Mouse (Mus musculus) layer of hippocampus, adult 9-10 months (tissue): ENCODE measurements around the gene Tollip.
"Not testable (repeated sequence)": the region's sequence is repeated elsewhere in the genome, so short reads cannot be mapped to it uniquely, and the experiment has no call there.

Source experiments
- DNase-seq: peaks from one replicate; pipeline ENCODE4 v3.0.0; 2022; ENCODE audit warnings: low spot score

Tollip gene

DNA sequence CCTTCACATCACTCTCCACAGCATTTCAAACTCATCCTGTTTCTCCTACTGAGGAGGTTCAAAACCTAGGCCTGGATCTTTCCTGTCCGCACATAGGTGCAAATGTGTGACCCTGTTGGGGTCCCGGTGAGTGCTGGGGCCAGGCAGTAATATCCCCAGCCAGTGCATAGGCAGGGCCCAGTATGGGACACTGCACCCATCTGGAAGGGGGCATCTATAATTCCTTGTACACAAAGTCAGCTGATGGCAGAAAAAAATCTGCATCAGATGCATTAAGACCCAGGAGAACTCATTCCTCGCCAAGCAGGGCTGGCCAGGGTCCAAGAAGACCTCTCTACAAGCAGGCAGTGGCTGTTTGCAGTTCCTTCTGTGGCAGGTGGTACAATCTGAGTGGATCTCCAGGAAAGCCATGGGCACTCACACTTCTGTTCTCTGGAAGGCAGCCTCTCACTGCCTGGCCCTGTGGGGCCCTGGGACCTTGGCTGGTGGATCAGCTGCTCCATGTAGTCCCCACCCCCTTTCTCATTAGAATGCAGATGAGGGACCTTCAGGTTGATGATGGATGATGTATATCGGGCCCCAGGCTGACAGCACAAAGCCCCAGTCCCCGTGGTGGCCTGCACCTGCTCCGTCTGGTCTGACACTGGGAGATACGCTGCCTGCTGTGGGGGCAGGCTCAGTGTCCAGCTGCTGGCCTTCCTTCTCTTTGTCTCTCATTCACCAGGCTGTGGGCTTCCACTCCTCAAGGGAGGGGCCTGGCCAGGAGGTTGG is 16.0 kb upstream of the Tollip start:
- no peak for DNase-seq

DNA sequence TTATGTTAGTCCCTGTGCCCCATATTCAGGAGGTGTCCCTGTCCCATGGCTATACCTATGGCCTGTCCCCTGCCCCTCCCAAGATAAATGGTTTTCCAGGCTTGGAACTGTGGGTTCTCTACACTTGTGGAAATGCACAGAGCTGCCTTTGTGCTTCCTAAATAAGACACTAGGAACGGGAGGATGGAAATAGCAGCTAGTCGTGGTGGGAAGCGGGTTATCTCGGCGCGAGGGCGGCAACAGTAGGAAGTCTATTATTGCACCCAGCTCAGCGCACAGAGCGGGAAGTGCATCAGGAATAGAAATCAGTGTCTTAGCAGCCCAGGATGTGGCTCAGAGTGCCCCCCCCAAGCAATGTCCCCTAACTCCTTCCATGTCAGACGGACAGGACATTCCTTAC is 10.3 kb upstream of the Tollip start:
- DNase-seq: no peak

DNA sequence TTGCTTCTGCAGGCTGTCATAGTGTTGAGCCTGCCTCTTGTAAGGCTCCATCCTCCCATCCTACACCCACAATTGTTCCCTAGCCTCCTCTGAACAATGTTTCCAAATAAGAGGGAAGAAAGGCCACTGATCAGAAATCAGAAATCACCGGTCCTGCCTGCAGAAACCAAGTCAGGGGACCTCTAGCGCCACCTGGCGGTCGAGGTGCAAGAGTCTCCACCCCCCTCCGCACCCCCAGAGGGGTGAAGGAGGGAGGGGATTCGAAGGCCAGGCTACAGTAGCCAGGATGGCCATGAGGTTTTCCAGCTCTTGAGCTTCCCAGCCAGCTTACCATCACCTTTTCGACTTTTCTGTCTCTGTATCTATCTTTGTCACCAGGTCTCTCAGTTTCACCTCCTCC is 6.6 kb upstream of the Tollip start:
- DNase-seq: no peak

DNA sequence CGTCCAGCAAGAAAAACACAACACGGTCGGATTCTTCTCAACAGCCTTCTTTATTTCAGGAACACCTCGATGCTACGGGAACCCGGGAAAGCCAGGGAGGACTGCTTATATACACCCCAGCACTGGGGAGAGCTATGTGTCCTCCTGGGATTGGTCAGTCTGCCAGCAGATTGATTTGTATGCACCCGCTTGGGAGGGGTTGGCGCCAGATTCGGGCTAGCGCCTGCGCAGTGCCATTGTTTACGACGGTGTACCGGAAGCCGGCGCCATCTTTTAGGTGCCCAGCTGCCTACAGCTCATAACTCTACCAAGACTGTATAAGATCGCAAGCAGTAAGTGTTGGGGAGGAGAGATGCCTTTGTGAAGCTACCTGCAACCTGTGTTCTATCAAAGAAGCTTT is 5.8 kb upstream of the Tollip start:
- not testable (repeated sequence) for DNase-seq

DNA sequence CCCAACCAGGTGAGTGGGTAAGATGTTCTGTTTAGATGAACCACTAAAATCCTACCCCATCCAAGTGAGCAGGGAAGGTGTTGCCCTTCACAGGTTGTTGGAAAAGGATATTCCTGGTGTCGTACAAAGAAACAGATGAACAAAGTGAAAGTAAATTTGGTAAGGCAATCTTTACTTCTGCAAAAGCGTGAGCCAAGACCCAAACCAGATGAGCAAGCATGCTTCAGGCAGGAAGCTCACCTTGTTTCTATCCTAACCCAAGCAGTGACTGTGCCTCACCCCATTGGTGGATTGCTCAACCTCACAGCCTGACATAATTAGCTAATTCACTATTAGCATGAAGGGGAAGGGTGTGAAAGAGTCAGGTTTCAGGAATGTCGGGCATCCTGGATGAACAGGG is 7.0 kb downstream of the Tollip start:
- DNase-seq: no peak

DNA sequence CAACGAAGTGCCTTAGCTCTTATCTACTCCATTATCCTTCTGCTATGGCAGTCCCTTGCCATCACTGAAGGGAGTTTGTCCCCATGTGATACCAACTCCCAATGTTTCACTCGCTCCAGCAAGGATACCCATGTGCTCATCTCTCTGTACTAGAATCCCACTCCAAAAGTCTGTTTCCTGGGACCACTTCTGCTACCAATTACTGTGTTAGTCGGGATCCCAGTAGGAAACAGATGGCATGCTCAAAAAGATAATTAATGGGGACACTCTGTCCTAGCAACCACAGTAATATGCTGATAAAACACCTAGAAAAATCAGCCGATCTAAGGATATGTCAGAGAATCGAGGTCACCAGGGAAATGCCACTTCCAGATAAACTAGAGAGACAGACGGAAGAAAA is 9.7 kb downstream of the Tollip start:
- peak; percentile 36 for DNase-seq

DNA sequence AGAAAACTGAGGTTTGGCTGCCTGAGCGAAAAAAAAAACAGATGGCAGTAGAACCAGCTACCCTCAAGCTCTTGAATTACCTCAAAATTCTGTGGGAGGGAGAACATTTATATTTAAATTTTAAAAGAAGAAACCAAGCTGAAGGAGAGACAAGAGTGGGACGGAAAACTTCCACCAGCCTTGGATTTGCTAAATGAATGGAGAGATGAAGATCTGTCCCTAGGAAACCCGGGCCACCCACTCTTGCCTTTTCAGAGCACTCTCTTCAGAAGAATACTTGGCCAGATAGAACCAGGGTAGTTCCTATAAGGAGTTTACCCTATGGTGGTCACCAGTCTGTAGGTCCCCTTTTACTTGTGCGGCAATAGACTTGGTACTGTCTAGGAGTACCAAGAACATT is 15.5 kb downstream of the Tollip start:
- no peak for DNase-seq

DNA sequence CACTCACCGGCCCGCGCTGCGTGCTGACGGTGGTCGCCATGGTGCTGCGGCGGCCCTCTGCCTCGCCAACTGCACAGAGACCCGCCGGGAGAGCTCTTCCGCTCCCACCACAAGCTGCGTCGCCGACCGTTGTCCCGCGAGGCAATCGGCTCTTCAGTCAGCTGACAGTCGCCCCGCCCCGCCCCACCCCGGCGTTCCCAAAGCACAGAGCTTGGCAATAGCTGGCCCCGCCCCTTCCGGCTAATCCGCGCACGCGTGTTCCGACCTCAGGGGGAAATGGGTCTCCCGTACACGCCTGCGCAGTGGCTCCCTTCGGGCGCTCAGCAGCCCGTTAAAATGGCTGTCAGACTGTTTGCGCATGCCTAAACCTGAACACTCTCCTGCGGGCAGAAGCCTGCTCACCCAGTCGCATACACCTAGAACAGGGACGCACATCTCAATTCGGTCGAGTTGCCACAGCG is 16.0 kb downstream of the Tollip start:
- DNase-seq: peak; percentile 96

DNA sequence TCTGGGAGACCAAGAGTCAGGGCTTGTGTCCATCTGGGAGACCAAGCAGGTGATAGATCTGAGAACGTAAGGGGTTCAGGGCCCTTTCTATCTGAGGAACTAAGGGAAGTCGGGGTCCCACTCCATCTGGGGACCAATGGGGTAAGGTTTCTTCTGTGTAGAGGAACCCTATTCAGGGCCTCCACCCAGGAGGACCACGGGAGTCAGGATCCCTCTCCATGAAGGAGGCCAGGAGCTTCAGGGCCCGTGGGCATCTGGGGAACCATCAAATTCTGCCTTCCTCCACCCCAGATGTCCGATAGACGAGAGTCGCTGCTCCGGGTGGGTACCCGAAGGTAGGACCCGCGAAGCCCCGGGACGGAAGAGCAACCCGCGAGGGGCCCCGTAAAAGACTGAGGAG is 16.5 kb downstream of the Tollip start:
- DNase-seq: no peak

DNA sequence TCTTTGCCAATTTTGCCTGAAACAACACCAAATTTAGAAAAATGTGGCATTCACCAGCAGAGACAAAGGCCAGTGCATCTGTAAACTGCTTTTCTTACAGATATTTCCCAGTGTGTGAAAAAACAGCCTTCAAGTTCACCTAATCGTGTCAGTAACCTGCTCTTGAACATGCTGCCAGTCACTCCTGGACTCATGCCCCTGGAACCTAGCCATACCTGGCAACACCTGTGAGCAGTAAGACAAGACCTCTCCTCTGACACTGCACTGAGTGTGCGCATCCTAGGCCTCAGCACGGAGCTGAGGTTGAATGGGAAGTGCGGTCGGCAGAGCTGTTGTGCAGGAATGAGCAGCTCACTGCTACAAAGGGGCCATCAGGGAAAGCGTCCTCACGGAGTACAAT is 26.2 kb downstream of the Tollip start:
- no peak for DNase-seq

DNA sequence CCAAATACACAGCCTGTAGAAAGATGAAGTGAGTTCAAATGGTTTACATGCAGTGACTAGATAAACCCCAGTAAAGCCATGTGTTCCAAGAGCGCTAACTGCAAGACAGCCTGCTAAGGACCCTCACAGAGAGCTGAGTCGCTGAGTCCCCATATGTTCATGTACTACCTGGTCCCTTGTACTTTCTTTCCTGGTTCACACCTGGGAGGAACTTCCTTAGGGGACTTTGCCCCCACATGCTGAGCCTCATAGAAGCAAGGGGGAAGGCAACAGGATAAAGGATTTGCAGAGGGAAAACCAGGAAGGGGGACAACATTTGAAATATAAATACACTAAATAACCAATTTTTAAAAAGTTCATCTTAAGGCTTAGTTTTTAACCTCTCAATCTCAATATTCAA is 39.5 kb downstream of the Tollip start:
- DNase-seq: no peak

DNA sequence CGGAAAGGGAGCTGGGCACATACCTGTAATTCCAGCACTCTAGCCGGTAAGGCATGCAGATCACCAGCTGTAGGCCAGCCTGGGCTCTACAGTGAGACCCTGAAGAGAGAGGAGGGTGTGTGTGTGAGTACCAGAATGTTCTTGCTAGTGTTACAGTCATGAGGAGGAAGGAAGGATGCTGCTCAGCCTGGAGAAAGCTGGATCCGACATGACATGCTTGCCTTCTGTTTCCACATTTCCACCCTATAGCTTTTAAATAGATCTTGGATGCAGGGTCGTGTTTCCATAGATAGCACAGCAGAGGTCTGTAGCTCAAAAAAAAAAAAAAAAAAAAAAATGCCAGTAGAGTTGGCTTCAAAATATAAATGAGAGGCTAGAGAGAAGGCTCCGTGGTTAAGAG is 43.4 kb downstream of the Tollip start:
- no peak for DNase-seq

DNA sequence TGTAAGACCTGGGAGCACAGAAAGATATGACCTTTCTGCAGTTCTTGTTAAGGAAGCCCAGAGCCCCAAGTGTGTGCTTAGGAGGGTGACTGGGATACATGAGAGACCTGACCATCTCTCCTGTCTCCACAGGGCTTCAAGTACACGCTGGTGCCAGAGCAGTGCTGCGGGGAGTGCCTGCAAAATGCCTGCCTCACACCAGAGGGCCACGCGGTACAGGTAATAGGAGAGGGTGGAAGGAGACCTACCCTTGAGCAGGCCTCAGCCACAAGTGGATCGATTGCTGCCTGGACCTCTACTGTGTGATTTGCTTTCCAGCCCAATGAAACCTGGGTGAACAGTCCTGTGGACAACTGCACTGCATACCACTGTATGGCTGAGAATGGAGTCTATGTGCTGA is 47.8 kb downstream of the Tollip start:
- DNase-seq: no peak

DNA sequence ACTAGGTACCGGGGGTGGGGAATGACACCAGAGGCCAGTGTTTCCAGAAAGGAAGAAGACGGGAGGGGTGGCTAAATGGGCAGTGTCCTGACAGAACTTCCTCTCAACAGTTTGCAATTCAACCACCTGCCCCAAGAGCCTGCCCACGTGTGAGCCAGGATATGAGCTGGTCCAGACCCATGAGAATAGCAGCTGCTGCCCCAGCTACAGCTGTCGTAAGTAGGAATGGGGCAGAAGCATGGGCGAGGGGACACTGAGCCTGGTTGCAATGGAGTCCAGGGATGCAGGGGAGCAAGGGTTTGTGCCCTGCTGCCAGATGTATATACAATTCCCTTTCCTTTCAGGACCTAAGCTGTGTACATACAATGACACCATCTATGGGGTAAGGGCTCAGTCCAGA is 48.7 kb downstream of the Tollip start:
- no peak for DNase-seq

DNA sequence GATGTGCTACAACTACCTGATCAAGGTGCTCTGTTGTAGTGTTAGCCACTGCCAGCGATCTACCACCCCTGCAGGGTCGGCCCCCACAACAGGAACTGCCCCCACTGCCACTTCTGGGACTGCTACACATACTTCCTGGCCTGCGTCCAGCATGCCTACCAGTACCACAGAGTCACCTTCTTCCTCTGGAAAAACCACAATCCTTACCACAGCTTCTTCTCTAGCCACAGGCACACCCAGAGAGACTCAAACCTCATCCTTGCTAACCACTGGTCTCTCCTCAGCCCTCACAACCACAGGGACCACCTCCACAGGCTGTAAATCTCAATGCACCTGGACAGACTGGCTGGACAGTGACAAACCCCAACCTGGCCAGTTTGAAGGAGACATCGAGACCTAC is 57.3 kb downstream of the Tollip start:
- DNase-seq: no peak

DNA sequence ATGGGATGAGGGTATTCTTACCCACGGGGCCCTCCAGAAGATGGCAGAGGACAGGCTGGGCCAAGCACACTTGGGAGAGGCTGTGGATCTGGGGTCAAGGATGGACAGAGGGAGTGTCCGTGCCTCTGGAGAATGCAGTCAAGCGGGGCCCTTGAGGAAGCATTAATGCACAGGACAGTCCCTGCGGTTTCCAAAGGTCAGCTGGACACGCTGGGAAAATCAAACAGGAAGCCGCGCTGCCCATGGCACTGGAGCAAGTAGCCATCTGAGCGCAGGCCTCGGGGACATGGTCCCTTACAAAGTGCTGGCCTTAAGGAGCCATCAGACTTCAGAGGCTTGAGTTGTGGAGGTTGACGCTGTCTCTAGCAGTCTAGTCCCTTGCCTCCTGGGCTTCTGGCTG is 78.0 kb downstream of the Tollip start:
- no peak for DNase-seq

DNA sequence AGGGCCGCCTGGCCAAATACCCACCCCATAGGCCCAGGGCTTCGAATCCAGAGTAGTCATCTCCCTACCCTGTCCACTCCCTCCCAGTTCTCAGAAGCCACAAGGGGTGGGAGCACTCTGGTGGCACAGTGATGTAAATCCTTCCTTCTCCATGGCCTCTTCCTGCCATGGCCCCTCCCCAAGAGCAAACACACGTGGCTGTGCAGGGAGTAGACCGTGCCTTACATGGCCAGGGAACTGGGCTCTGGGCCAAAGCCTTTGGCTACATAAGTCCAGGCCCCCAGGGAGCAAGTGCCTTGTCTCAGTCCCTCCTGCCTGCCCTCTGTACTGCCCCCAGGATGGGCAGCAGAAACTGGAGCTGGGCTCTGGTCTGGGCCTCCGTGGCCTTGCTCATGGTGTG is 79.5 kb downstream of the Tollip start, which contains the start of gene Muc5b:
Gene Muc5b, plus strand, starts transcription at position 292 of the 400 bp plus-strand sequence.
- no peak for DNase-seq

DNA sequence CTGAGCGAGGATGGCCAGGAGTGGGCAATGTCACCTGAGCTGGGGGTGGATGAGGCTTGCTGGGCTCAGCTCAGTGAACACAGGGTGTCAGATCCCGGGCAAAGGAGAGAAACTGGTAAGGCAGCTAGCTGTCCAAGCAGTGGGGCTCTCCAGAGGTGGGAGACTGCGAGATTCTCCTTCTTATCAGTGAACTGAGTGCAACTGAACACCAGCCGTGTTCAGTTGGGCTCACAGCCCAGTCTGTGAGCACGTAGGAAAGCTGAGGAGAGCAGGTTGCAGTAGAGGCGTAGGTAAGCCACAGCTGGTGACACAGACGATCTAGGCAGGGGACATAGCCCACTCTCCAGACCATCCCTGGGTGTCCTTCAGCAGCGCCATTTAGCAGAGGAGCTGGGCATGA is 81.9 kb downstream of the Tollip start:
- no peak for DNase-seq

DNA sequence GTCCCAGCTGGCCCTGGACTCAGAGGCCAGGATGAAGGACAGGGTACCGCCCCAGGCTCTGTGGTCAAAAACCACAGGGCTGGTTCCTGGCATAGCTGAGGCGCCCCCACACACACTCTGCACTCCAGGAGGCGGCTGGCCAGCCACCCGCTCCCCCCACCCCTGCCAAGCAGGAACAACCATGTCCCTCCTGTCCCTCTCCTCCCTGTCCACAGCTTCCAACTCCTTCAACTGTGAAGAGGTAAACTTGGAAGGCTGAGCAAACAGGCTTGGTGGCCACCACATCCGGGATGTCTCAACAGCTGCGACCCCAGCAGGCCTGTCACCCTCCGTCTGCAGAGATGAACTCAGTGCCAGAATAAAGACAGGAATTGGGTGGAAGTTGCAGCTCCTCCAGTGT is 82.4 kb downstream of the Tollip start:
- no peak for DNase-seq
